Mouse (Mus musculus) liver, postnatal 0 days (tissue): ENCODE measurements around the gene Gmip.

Source experiments
- CTCF ChIP-seq: sonication (generic); IDR thresholded peaks from 2 replicates; pipeline ENCODE4 v1.5.1; 2016; ENCODE audit warnings: antibody characterized with exemption, low read depth
- EP300 ChIP-seq: IDR thresholded peaks from 2 replicates; pipeline ENCODE4 v1.6.1; 2016; ENCODE audit warnings: antibody characterized with exemption, low read depth, mild to moderate bottlenecking

DNA sequence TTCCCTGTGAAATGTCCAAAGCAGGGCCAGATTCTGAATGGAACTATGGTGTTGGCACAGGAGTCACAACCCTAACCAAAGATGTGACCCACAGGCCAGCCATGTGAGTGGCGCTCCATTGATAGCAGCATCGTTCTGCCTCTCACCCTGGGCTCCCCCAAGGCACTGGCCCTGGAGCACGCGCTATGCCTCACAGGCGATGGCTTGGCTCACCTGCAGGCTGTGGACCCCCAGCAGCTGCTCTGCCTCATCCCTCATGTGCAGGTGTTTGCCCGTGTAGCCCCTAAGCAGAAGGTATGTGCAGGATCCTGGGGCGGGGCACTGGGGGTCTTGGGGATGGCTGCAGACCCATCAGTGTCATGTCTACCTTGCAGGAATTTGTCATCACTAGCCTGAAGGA lies 5.1 kb upstream of the Gmip start:
- no peak for TF ChIP-seq CTCF
- no peak for TF ChIP-seq EP300
